Mouse (Mus musculus) 3T3-L1 (cell line): ENCODE results near the gene Ipo7.
"Not testable (repeated sequence)": the region's sequence is repeated elsewhere in the genome, so short reads cannot be mapped to it uniquely, and the experiment has no call there.

ENCODE experiments used
- DNase-seq: peaks from one replicate; pipeline ENCODE4 v3.0.0-alpha.2; 2015; ENCODE audit warnings: low read depth, low spot score

The Ipo7 gene

DNA sequence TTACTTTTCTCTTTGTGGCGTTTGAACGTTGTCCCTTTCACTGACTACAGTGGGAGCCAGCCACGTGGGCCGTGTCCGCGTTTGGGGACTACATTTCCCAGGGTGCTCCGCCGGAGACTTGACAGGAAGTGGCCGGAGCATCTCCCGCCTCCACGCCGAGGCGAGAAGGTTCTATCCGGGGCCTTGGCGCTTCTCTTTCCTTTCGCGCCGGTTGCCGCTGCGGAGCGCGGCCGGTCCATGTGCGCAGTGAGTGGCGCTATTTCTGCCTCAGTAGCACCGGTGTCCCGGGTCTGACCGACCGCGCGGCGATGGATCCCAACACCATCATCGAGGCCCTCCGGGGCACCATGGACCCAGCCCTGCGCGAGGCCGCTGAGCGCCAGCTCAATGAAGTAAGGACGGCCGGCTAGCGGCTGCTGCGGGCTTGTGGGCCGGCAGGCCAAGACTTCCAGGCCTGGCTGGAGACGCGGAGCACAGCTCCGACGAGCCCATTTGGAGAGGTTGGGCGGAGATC is at the start of gene Ipo7:
Gene Ipo7, plus strand, starts transcription at position 158 of the 514 bp plus-strand sequence.
- peak; percentile 89 for DNase-seq

DNA sequence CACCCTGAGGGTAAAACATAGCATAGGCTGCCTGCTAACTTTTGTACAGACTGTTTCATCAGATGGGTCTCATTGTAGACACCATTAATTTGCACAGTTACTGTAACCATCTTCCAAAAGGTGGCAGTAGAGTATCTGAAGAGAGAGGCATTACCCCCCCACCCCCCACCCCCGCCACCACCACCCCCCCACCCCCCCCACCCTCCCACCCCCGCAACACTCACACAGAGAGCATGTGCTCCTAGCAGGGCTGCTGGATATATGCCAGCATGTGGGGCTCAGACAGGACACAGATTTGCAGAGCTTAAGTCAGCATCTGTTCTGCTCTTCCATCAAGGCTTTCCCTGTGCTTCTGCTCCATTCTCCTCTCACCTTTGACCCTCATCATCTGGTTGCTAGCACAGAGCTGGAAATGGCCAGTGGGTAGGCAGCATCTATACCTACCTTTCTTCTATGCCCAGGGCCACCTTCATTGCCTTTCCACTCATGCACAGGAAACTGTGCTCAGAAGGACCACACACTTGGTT is 49.1 kb upstream of the Ipo7 start:
- peak; percentile 60 for DNase-seq

DNA sequence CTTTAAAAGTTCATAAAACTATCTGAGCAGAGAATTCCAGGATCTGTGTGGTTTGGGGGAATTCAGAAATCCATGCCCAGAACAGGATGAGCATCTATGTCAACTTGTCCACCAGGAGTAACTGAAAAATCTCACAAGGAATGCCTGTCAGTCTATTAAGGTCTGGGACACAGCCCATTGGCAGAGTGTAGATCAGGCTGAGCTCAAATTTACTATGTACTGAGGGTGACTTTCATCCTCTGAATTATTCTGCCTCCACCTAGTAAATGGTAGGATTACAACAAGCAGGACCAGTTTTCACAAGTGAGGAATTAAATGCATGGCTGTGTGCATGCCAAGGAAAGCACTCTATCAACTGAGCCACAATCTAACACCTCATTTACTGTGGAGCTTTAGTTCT is 48.5 kb upstream of the Ipo7 start:
- peak; percentile 26 for DNase-seq

DNA sequence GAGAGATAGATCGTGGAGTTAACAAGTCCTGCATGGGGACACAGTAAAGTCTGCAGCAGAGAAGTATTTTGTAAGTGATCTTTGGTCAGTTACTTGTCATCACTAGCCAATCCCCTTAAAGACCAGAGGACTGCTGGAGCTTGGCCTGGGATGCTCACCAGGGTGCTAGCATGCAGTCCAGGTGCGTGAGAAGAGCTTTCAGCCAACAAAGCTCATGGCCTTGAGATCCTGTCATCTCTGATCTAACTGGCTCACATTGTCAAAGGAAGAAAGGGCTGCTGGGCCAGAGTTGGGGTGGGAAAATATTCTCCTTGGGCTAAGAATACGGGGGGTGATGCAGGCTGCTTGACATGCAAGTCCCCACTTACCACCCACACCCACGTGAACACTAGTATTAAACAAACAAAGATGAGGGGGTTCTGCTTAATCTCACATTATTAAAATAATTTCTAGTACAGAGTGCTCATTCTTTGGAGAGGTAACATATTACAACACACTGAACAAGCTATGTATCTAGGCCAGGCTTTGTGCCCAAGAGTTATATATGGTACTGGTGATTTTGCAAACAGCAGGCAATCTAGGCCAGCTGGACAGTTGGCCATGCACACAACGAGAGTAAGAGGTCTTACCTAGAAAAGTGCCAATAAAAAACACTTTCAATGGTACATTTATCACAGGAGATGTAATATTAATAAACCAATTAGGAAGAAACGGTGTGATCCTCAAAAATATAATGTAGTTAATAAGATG is 41.9 kb upstream of the Ipo7 start:
- no peak for DNase-seq

DNA sequence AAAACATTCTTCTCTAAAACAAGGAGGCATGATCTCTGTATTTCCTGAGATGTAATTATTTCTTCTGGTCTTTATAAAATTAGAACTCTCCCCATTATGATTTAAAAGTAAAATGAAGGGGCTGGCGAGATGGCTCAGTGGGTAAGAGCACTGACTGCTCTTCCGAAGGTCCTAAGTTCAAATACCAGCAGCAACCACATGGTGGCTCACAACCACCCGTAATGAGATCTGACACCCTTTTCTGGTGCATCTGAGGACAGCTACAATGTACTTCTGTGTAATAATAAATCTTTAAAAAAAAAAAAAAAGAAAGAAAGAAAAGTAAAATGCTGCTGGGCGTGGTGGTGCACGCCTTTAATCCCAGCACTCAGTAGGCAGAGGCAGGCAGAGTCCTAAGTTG is 40.9 kb upstream of the Ipo7 start:
- DNase-seq: peak; percentile 61

DNA sequence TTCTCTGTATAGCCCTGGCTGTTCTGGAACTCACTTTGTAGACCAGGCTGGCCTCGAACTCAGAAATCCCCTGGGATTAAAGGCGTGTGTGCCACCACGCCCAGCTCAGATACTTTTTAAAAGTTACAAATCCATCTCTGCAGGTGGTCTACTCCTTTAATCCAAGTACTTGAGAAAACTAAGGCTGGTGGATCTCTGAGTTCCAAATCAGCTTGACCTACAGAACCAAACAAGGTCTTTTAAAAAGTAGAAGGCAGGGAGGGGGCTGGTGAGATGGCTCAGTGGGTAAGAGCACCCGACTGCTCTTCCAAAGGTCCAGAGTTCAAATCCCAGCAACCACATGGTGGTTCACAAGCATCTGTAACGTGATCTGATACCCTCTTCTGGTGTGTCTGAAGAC is 33.5 kb upstream of the Ipo7 start:
- not testable (repeated sequence) for DNase-seq

DNA sequence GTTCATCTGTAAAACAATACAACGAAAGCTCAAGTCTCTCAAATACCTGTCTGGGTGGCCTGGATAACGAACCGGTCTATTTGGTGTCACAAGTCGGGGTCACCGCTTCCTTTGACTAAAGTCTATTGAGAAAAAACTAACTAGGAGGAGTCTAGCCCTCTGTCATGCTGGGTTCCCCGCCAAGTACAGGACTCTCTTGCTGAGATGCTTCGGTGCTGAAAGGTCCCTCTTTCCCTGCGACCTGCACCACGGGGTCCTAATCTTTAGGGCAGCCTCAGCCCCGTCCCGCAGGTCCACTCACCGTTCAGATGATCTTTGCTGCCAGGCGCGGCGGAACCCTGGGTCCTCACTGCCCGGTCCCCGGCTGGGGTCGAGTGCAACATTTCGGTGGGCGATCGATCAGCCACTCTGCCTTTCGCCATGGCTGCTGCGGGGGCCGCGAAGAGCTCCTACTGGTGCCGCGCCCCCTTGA is 32.4 kb upstream of the Ipo7 start:
- DNase-seq: peak; percentile 38

DNA sequence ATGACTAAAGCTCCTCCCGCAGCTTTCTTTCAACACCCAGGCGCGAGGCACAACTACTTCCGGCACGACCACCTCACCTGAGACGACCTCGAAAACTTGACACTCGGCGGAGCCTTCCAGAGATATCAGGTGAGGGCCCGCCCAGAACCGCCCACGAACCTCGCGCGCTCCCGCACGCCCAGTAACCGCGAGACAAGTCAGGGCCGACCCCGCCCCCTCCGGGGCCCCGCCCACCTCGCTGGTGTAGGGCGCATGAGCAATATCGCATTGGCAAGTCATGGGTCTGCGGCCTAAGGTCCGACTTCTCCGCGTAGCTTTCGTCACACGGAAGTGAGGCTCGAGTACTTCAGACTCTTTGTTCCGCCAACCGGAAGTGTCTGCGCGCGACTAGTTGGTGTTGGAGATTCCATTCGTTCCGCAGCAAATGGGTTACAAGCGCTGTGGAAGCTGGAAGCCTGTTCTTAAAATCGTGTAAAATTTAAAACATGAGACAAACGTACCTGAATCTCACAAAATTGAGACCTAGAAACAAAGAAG is 31.9 kb upstream of the Ipo7 start:
- peak; percentile 98 for DNase-seq

DNA sequence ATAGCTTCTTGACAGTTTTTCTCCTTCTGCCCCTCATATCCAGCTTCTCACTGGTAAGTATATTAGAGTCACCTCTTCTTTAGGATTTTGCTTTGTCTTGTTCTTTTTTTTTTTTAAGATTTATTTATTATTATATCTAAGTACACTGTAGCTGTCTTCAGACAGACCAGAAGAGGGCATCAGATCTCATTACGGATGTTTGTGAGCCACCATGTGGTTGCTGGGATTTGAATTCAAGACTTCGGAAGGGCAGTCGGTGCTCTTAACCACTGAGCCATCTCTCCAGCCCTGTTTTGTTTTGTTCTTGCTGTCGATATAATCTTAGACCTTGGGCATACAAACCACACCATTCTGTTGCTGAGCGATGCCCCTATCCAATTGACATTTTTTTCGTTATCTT is 31.3 kb upstream of the Ipo7 start, which contains the start of gene Tmem41b:
Gene Tmem41b, minus strand, starts transcription at position 155 of the 400 bp plus-strand sequence.
- peak; percentile 31 for DNase-seq

DNA sequence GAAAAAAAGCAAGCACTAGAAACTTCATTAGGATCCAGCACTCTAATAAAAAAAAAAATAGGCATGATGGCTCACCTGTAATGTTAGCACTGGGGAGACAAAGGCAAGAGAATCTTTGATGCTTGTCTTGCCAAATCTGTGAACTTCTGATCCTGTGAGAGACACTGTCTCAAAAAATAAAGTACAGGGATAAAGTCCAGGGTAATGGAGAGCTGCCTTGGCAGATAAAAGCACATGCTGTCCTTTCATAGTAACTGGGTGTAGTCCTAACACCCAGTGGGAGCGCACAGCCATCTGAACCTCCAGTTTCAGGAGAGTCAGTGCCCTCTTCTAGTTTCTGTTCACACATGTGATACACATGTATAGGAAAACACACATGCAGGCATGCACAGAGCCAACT is 26.8 kb upstream of the Ipo7 start:
- DNase-seq: no peak

DNA sequence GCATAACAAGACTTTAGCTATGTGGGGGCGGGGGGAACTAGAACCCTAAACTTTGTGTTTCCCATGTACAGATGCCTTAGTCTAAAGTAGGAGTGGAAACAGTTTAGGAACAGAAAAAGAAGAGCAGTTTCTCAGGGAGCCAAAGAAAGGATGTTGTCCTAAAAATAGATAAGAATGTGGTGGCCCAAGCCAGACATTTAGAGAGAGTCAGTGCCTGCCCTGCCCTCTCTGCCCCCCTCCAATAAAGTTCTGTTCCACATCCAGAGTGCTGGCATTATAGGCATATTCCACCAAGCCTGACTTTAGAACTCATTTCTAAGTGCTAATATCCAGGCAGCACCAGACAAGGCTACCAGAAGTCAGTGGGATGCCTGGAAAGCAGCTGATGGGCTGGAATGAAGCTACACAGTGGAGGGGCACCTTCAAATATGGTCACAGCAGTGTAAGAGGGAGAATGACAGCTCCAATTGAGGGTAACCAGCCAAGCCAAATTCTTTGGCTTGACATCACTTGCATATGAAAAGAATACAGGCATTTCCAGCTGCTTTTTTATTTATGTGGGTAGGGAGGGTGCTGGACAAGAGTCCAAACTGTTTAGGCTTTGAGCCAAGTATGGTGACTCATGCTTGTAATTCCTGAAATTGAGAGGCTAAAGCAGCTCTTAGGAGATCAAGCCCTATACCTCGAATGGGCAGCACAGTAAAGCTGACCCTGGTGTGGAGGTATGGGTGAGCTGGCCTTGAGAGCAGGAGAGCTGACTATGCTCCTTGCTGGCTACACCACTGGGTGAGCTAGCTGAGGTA is 24.7 kb upstream of the Ipo7 start:
- DNase-seq: peak; percentile 96

DNA sequence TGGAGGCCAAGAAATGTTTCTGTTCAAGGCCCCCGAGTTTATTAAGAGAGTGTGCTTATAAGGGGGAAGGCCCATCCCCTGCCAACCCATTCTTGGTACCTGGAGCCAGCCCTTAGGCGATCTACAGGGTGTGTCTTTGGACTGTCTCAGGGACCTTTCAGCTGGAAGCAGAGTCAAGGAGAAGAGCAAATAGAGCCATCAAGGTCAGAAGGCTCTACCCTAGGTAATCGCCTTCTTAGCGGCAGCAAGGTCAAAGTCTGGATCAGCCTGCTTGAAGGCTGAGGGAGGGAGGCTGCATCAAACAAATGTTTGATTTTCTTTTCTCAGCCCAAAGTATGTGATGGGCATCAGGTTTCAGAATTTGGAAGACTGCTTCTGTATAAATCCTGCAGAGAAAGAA is 19.7 kb upstream of the Ipo7 start:
- DNase-seq: no peak

DNA sequence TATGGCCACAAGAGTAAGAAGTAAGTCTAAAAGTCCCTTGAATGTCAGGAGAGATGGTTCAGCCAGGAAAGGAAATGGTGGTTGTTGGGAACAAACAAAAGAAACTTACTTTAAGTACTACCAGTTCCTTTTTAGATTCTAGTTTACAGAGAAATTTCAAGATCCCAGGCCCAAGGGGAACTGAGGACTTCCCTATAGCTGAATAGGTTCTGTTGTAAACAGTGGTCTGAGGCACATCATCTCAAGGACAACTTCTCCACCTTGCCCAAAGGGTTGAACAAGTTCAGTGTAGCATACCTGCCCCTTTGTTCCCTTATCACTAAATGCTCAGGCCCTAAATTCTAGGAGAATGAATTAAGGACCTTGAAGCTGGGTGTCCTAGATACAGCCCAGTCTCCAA is 16.0 kb upstream of the Ipo7 start:
- no peak for DNase-seq

DNA sequence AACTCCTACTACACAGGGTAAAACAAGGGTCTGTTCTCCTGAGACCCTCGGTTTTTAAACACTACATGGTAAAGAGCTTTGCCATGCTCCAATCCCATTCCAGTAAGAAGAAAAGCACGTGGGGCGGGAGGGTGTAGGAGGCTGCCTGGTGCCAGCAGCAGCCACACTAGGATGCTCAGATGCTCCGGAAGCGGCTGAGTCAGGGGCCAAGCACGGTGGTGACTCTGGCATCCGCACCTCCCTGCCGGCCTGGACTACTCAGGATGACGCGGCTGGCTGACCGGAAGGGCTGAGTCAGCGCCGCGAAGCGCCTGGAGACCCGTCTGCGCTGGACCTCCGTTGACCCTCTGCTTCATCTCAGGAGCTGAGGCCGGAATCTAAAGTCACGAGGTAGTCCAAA is 15.1 kb upstream of the Ipo7 start:
- DNase-seq: peak; percentile 90

DNA sequence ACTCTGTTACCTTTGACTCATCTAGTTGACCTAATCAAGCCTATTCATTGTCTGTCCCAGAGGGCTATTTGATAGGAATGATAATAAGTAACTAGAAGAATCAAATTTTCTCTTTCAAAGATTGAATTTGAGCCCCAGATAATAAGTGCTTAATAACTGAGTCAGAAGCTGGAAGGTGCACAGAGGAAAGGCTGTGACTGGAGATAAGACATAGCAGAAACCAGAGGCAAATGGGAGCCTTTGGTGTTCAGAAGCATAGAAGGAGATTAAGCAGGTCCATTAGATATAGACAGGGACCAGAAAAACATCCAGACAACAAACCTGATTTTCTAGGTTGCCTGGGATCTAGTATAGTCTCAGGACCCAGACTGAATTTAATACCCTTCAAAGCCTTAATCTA is 12.1 kb upstream of the Ipo7 start:
- no peak for DNase-seq

DNA sequence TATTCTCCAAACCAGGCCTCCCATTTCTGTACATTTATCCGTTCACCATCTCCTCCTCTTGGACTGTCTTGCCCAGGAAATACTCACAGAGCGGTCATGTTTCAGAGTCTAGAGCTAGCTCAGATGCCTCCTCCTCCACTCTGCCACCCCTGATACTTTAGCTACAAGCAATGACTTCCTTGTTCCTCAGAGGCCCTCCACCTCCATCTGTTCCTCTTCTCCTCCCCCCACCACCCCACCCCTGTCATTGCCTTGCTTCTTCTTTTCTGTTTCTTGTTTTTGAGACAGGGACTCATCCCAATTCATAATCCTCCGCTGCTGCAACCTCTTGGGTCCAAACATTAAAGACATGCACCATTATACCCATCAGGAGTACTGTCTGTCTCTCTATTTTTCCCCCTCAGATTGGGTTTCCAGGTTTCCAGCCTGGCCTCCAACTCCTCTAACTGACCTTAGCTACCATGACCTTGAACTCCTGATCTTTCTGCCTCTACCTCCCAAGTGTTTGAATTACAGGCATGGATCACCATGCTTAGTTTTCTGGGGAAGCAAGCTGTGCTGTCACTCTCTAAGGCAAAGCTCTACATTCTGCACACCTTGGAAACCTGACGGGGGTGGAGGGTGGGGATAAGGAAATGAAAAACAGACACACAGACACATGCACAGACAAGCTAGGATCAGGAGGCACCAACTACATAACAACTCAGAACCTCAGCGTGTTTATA is 11.4 kb upstream of the Ipo7 start:
- no peak for DNase-seq

DNA sequence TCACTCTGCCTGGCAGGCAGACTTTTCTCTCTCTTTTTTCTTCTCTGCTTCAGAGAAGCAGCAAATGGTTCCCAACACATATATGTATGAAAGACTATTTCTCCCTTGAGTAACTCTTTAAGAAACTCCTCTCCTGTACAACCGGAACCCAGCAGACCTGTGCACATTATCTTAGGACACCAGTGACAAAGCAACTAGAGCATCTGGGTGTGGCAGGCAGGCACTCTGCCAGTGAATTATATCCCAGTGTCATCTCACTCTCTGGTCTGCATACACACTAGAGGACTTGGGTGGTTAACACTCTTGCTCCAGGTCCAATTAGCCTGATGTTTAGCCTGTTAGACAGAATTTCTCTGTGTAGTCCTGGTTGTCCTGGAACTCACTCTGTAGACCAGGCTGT is 9.6 kb upstream of the Ipo7 start:
- DNase-seq: no peak

DNA sequence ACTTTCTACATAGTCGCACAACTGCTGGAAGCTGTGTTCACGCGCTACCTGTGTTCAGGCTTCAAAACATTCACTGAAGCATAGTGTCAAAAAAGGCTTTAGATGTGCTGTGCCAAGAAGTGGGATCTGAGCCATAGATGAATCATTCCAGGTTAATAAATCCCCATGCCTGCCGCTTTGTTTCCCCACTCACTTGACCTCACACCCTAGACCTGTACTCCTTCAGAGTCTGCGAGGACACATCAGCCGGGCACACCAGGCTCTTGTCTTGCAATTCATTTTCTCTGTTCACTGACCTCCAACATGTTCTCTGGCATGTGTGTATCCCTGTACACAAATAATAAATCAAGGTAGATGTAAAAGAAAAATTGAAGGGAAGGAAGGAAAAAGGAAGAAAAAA is 9.0 kb upstream of the Ipo7 start:
- no peak for DNase-seq

DNA sequence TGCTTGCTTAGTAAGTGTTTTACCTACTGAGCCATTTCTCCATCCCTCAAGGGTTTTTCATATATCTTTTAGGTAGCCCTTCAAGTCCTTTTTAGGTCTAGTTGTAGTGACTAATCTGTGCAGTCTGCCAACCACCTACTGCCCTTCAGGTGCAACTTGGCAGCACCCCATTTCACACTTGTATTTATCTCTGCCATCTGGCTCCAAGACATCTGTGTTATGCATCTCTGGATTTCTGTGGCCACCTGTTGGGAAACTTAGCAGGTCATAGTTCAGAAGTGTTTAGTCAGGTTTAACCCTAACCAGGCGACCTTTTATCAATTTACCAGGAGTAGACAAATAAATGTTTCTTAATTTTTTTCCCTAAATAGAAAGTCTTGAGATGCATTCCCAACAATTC is 6.7 kb upstream of the Ipo7 start:
- DNase-seq: no peak

DNA sequence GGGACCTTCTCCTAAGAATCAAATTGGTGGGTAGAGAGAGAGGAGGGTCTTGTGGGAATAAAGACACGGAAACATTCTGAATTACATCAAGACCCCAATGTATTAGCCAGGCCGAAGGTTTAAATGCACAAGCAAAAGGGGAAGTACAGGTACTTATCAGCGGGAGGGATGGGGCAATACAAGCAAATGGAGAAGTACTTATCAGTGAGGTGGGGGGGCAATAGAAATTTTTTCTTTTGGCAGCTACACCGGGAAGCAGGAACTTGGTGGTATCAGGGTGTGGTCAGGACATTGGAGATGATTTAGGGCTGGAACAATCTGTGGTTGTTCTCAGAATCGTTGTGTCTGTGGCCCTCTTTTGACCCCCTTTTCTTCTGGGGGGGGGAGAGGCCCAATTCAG is 3.8 kb upstream of the Ipo7 start:
- DNase-seq: no peak
